Mouse (Mus musculus): ENCODE results near the gene Ceacam9. TPM values are rescaled to one million over a fixed set of nuclear protein-coding genes. Genes with fewer than 3 reads are reported as not detected.
"Not testable (repeated sequence)": the region's sequence is repeated elsewhere in the genome, so short reads cannot be mapped to it uniquely, and the experiment has no call there.

The Ceacam9 gene
- polyA plus RNA-seq (2016; fragmentation: Nextera tagmentation; extraction: Ambion mirVana), result not detected in 2 replicates

GRCm38 (mm10) chr7:16721629-16722028 is at the start of gene Ceacam9:
Ceacam9 (plus strand) TSS chr7:16721929.
- Histone ChIP-seq H3K4me1 (no peaks in the 10 kb centered on the region), H3K4me3 (replicated peaks) (no peak within 1 kb of the TSS), H3K4me2 (no peak within 1 kb of the TSS), H3K9me3 (no peaks in the 10 kb centered on the region), H3K9ac (no peak within 1 kb of the TSS), H3K27me3 (no peaks in the 10 kb centered on the region), H3K36me3 (replicated peaks) (no peaks in the 10 kb centered on the region), H3K27ac (no peak within 1 kb of the TSS)
- no peak for ATAC-seq (ENCODE audit: low FRiP score)
- WGBS, result 79% methylated on average over 2 of the region's 2 CpGs

- Histone ChIP-seq H3K4me1 (no peaks in the 10 kb centered on the region), H3K36me3 (replicated peaks) (no peaks in the 10 kb centered on the region), H3K9me3 (no peaks in the 10 kb centered on the region), H3K27ac (no peak overlapping the region), H3K9ac (no peak overlapping the region), H3K4me3 (replicated peaks) (no peak overlapping the region), H3K4me2 (no peak overlapping the region), H3K27me3 (no peaks in the 10 kb centered on the region)
- WGBS, result 79% methylated on average over 1 of the region's 1 CpGs
- no peak for ATAC-seq (ENCODE audit: low FRiP score)
These were observed 47.9 kb upstream of the Ceacam9 start for GRCm38 (mm10) chr7:16673823-16674222.

GRCm38 (mm10) chr7:16674699-16675098 is 47.0 kb upstream of the Ceacam9 start:
- not testable (repeated sequence) for H3K27ac ChIP-seq; H3K4me3 ChIP-seq (replicated peaks); H3K9me3 ChIP-seq; H3K4me2 ChIP-seq; H3K4me1 ChIP-seq; ATAC-seq (ENCODE audit: low FRiP score); H3K9ac ChIP-seq; H3K27me3 ChIP-seq; H3K36me3 ChIP-seq (replicated peaks)
- WGBS, result 47% methylated on average over 5 of the region's 5 CpGs

GRCm38 (mm10) chr7:16675605-16676004 is 46.1 kb upstream of the Ceacam9 start, which contains the start of gene Ceacam15:
Ceacam15 (minus strand) TSS chr7:16675705.
- WGBS, result 61% methylated on average over 1 of the region's 1 CpGs
- Histone ChIP-seq H3K4me3 (replicated peaks) (no peak within 1 kb of the TSS), H3K4me2 (no peak within 1 kb of the TSS), H3K27me3 (no peaks in the 10 kb centered on the region), H3K4me1 (no peaks in the 10 kb centered on the region), H3K9me3 (no peaks in the 10 kb centered on the region), H3K9ac (no peak within 1 kb of the TSS), H3K27ac (no peak within 1 kb of the TSS), H3K36me3 (replicated peaks) (no peaks in the 10 kb centered on the region)
- ATAC-seq (ENCODE audit: low FRiP score), result no peak

- H3K9ac ChIP-seq; H3K36me3 ChIP-seq (replicated peaks); H3K4me3 ChIP-seq (replicated peaks); H3K27me3 ChIP-seq; ATAC-seq (ENCODE audit: low FRiP score); H3K27ac ChIP-seq; H3K9me3 ChIP-seq; H3K4me1 ChIP-seq; H3K4me2 ChIP-seq: not testable (repeated sequence)
- WGBS, result 51% methylated on average over 3 of the region's 3 CpGs
These were observed 41.5 kb upstream of the Ceacam9 start for GRCm38 (mm10) chr7:16680194-16680593.

GRCm38 (mm10) chr7:16689196-16689595 is 32.5 kb upstream of the Ceacam9 start:
- ATAC-seq (ENCODE audit: low FRiP score), result no peak

GRCm38 (mm10) chr7:16695025-16695424 is 26.7 kb upstream of the Ceacam9 start:
- ATAC-seq (ENCODE audit: low FRiP score), result no peak
- H3K36me3 ChIP-seq (replicated peaks), result no peaks in the 10 kb centered on the region
- WGBS, result 40% methylated on average over 3 of the region's 3 CpGs

More at GRCm38 (mm10) chr7:16689196-16689595, 32.5 kb upstream of the Ceacam9 start:
- no peaks in the 10 kb centered on the region for H3K27me3 ChIP-seq
- H3K4me3 ChIP-seq (replicated peaks), result no peak overlapping the region
- H3K36me3 ChIP-seq (replicated peaks), result no peaks in the 10 kb centered on the region
- no peak overlapping the region for H3K4me2 ChIP-seq
- no peak overlapping the region for H3K9ac ChIP-seq
- WGBS, result 84% methylated on average over 5 of the region's 5 CpGs
- no peak overlapping the region for H3K27ac ChIP-seq
- no peaks in the 10 kb centered on the region for H3K4me1 ChIP-seq
- 0 out of 2 replicates have a peak, but pooled peaks cover 7% of the 10 kb centered on the region for H3K9me3 ChIP-seq

GRCm38 (mm10) chr7:16699042-16699441 is 22.7 kb upstream of the Ceacam9 start:
- Histone ChIP-seq H3K4me2 (no peak overlapping the region), H3K4me3 (replicated peaks) (no peak overlapping the region), H3K27me3 (no peaks in the 10 kb centered on the region), H3K9ac (no peak overlapping the region), H3K9me3 (no peaks in the 10 kb centered on the region), H3K27ac (no peak overlapping the region), H3K36me3 (replicated peaks) (no peaks in the 10 kb centered on the region), H3K4me1 (no peaks in the 10 kb centered on the region)
- no peak for ATAC-seq (ENCODE audit: low FRiP score)
- WGBS, result 54% methylated on average over 2 of the region's 2 CpGs

More at GRCm38 (mm10) chr7:16695025-16695424, 26.7 kb upstream of the Ceacam9 start:
- Histone ChIP-seq H3K27me3 (no peaks in the 10 kb centered on the region), H3K4me1 (no peaks in the 10 kb centered on the region), H3K9ac (no peak overlapping the region), H3K4me3 (replicated peaks) (no peak overlapping the region), H3K4me2 (no peak overlapping the region), H3K27ac (no peak overlapping the region), H3K9me3 (no peaks in the 10 kb centered on the region)

- Histone ChIP-seq H3K27ac (no peak overlapping the region), H3K27me3 (no peaks in the 10 kb centered on the region), H3K4me3 (replicated peaks) (no peak overlapping the region), H3K9ac (no peak overlapping the region), H3K4me2 (no peak overlapping the region), H3K9me3 (no peaks in the 10 kb centered on the region), H3K36me3 (replicated peaks) (no peaks in the 10 kb centered on the region), H3K4me1 (no peaks in the 10 kb centered on the region)
- ATAC-seq (ENCODE audit: low FRiP score), result no peak
- WGBS, result 93% methylated on average over 5 of the region's 5 CpGs
These were observed 21.1 kb upstream of the Ceacam9 start for GRCm38 (mm10) chr7:16700583-16700982.

GRCm38 (mm10) chr7:16706385-16706784 is 15.3 kb upstream of the Ceacam9 start:
- Histone ChIP-seq H3K27ac (no peak overlapping the region), H3K27me3 (no peaks in the 10 kb centered on the region), H3K9ac (no peak overlapping the region), H3K4me3 (replicated peaks) (no peak overlapping the region), H3K4me2 (no peak overlapping the region), H3K4me1 (no peaks in the 10 kb centered on the region), H3K9me3 (no peaks in the 10 kb centered on the region), H3K36me3 (replicated peaks) (no peaks in the 10 kb centered on the region)
- no peak for ATAC-seq (ENCODE audit: low FRiP score)
- 65% methylated on average over 9 of the region's 9 CpGs for WGBS

- Histone ChIP-seq H3K9me3 (no peaks in the 10 kb centered on the region), H3K9ac (no peak overlapping the region), H3K27me3 (no peaks in the 10 kb centered on the region), H3K36me3 (replicated peaks) (no peaks in the 10 kb centered on the region), H3K4me3 (replicated peaks) (no peak overlapping the region), H3K4me1 (no peaks in the 10 kb centered on the region), H3K4me2 (no peak overlapping the region), H3K27ac (no peak overlapping the region)
- WGBS, result 22% methylated on average over 9 of the region's 9 CpGs
- no peak for ATAC-seq (ENCODE audit: low FRiP score)
These were observed 13.5 kb upstream of the Ceacam9 start for GRCm38 (mm10) chr7:16708244-16708643.

GRCm38 (mm10) chr7:16710604-16711003 is 11.1 kb upstream of the Ceacam9 start:
- no peaks in the 10 kb centered on the region for H3K27me3 ChIP-seq
- H3K4me1 ChIP-seq, result no peaks in the 10 kb centered on the region
- no peak overlapping the region for H3K27ac ChIP-seq
- H3K36me3 ChIP-seq (replicated peaks), result no peaks in the 10 kb centered on the region
- H3K9me3 ChIP-seq, result no peaks in the 10 kb centered on the region
- H3K9ac ChIP-seq, result no peak overlapping the region
- no peak for ATAC-seq (ENCODE audit: low FRiP score)
- WGBS, result 77% methylated on average over 5 of the region's 5 CpGs
- no peak overlapping the region for H3K4me2 ChIP-seq
- no peak overlapping the region for H3K4me3 ChIP-seq (replicated peaks)

- H3K9me3 ChIP-seq, result no peaks in the 10 kb centered on the region
- no peaks in the 10 kb centered on the region for H3K36me3 ChIP-seq (replicated peaks)
- 77% methylated on average over 13 of the region's 13 CpGs for whole genome bisulfite sequencing
- no peak overlapping the region for H3K4me3 ChIP-seq (replicated peaks)
- no peaks in the 10 kb centered on the region for H3K27me3 ChIP-seq
- H3K4me2 ChIP-seq, result no peak overlapping the region
- no peak overlapping the region for H3K27ac ChIP-seq
- ATAC-seq (ENCODE audit: low FRiP score), result no peak
- no peaks in the 10 kb centered on the region; the same call in 1 of the 2 replicates for H3K4me1 ChIP-seq
- no peak overlapping the region for H3K9ac ChIP-seq
These were observed 8.9 kb upstream of the Ceacam9 start for GRCm38 (mm10) chr7:16712633-16713415.

Measured in forebrain, embryonic 12.5 days (tissue).